Mouse (Mus musculus) cerebellum, postnatal 10 days (tissue): Measurements from ENCODE around the gene Fam13a.

Source experiments
- DNase-seq, 2 experiments: peaks; one replicate each; pipeline ENCODE4 v3.0.0; 2021; ENCODE audit warnings: mixed read lengths in 2 of 2

Fam13a gene

DNA sequence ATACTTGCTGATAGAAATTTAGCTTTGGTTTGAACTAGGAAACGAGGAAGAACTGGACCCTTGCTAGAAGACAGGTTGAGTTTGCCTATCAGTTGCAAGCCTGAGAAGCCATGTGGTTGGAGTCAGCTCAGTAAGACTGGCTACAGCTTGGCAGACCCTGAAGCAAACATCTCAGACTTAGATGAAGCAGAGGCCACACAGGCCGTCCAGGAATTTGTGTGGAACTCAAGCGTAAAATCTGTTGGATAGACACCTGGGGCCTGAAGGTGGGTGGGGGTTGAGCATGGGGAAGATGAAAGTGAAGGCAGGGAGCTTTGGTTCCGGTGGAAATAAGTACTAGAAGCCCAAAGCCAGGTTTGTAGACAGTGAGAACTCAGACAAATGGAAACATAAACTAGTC is 25.8 kb downstream of the Fam13a start:
- DNase-seq, result peak; percentile 7 to 8

- no peak for DNase-seq
Observed at GRCm38 (mm10) chr6:58989149-58989548, 35.2 kb downstream of the Fam13a start.

GRCm38 (mm10) chr6:58988706-58989105 is 35.6 kb downstream of the Fam13a start:
- no peak for DNase-seq

- no peak for DNase-seq
Observed at GRCm38 (mm10) chr6:58987166-58987565, 37.2 kb downstream of the Fam13a start.

DNA sequence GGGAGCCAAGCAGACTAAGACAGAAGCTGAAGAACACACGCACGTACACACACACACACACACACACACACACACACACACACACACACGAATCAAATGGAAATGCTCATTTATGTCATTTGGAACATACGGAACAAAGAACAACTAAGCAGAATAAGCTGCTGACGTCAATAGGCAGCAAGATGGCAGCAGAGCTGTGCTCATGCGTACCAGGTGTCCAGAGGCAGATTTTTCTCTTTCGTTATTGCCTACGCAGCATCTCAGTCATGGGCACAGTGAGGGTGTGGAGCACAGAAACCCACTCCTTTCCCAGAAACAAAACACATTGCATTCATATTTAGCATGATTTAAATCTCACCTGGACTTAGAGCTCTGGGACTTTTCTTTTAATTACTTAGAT is 39.2 kb downstream of the Fam13a start:
- no peak for DNase-seq

GRCm38 (mm10) chr6:58975249-58975648 is 49.1 kb downstream of the Fam13a start:
- DNase-seq, result no peak

DNA sequence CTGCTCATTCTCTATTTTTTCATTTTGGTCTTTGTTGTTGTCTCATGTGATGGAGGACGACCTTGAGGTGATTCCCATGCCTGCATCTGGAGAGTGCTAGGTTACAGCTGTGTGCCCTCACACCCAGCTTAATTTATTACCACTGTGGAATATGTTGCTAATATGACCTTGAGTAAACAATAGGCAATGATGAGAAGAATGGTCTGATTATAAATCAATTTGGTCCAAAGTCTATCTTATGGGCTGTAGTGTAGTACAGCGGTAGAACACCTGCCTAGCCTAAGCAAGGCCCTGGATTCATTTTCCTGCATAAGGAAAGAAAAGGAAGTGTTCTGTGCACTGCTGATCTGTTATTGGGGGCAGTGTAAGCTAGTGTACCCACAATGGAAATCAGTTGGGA is 49.9 kb downstream of the Fam13a start:
- no peak for DNase-seq

- no peak for DNase-seq
Observed at GRCm38 (mm10) chr6:58972873-58973272, 51.5 kb downstream of the Fam13a start.

- DNase-seq, result peak; percentile 24 to 44
Observed at GRCm38 (mm10) chr6:58968272-58968671, 56.1 kb downstream of the Fam13a start.

- peak; percentile 71 to 78 for DNase-seq
Observed at GRCm38 (mm10) chr6:58965071-58965831, 59.1 kb downstream of the Fam13a start.

GRCm38 (mm10) chr6:58964565-58964964 is 59.8 kb downstream of the Fam13a start:
- peak; percentile 16 to 54 for DNase-seq

GRCm38 (mm10) chr6:58964091-58964490 is 60.3 kb downstream of the Fam13a start:
- DNase-seq, result peak in 1 of 2 experiments; percentile 25

DNA sequence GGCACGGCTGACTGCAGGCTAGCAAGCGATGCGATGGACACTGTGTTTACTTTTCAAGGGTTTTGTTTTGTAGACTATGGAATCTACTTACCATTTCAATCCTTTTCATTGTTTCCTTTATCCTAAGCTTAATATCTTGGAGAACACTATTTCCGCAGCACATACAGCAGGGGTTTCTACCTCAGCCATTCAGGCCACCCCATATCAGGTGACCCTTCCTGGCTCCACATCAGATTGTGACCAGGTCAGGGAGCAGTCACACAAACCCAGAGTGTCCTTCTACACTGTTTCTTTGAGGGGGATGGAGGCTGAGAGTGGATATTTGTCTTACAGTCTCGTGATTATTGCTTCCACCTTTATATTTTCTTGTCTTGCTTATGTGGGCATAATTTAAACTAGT is 61.7 kb downstream of the Fam13a start:
- DNase-seq, result peak in 1 of 2 experiments; percentile 7

DNA sequence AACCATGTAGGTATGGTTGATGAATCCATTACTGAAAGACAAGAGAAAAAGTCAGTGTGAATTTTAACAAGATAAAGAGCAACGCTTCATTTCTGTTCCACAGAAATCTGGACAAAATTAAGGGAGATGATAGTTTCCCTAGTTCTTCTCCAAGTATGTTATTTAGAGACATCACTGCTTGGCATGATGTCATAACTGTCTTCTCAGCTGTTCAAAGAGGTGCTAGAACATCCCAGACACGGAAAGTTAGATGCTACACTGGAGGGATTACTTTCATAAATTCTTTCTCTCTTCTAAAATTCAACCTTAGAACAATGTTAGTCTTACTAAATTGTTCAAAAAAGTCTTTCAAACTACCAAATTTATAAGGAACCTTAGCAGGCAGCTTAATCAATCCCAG is 63.8 kb downstream of the Fam13a start:
- DNase-seq, result no peak

- no peak for DNase-seq
Observed at GRCm38 (mm10) chr6:58951128-58951992, 73.0 kb downstream of the Fam13a start.

GRCm38 (mm10) chr6:58950410-58950809 is 73.9 kb downstream of the Fam13a start:
- no peak for DNase-seq

DNA sequence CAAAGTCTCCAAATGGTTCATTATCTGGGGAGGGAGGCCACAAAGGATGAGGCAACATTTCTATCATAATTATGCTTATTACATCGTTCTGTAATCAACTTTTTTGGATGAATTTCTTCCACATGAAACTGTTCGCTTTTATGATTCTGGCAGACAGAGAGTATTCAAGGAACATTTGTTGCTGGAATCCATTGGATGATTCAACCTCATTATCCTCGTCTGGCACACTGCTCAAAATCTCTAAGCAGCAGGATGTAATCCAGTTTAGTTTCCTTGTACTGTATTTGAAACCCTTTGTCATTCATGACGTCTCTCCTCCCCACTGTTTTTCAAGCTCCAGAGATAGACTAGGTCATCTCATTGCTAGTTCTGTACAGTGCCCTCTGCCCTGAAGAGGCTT is 77.5 kb downstream of the Fam13a start:
- no peak for DNase-seq

GRCm38 (mm10) chr6:58946246-58946645 is 78.1 kb downstream of the Fam13a start:
- DNase-seq, result no peak

DNA sequence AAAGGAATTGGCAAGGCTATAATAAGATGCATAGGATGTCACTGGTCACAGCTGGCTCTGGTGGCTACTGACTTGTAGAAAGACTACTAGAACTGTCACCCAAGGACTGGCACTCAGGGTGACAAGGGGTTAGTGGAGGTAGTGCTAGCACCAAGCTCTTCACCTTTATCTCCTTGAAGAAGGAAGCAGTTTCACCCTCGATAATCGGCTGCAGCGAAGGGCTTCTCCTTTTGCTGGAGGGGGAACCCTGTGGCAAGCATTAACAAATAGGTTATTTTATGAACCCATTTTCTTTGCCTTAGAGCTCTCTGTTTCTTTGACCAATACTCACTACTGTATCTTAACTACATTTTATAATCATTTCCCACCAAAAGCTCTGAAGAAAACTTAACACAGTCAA is 80.4 kb downstream of the Fam13a start:
- no peak for DNase-seq

- no peak for DNase-seq
Observed at GRCm38 (mm10) chr6:58942276-58942675, 82.1 kb downstream of the Fam13a start.

DNA sequence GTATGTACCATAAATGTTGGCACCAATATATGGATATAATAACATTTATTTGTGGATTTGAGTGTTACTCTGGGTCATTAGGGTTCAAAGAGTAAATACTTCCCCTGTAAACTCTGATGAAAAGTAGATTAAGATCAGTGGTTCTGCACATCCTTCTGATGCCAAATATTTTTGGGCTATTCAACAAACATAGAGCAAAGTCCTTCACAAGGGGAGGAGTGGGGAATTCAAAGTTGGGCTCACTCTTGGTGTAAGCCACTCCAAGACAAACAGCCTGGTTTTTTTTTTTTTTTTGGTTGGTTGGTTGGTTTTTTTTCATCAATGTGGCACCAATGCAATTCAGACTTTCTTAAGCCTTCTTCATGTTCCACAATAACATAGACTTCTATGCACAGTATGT is 86.6 kb downstream of the Fam13a start:
- no peak for DNase-seq

GRCm38 (mm10) chr6:58934144-58934543 is 90.2 kb downstream of the Fam13a start:
- DNase-seq, result no peak

- DNase-seq, result peak; percentile 78 to 87
Observed at GRCm38 (mm10) chr6:58933189-58933913, 91.0 kb downstream of the Fam13a start.
